Mouse (Mus musculus) left cerebral cortex, postnatal 25 days (tissue): Measurements from ENCODE around the gene Msl3. TPM values are rescaled to one million over a fixed set of nuclear protein-coding genes. Genes with fewer than 3 reads are reported as not detected.

Source experiments
- DNase-seq, 2 experiments: peaks; one replicate each; pipeline ENCODE4 v3.0.0; 2022; ENCODE audit warnings: low spot score in 2 of 2, mixed read lengths in 1 of 2
- intact Hi-C: fragments of 180-260 bp; cut with DNase I; formaldehyde crosslinking; loops from one replicate; pipeline ENCODE4 v1.15.1; 2025
- total RNA-seq, 2 experiments: library from RNA; stranded (reverse); gene quantifications; 2 replicates each; pipeline ENCODE4 v1.2.3; 2021

Msl3 gene
- total RNA-seq = 10 to 100 TPM; 22.9 to 25.7 TPM

DNA sequence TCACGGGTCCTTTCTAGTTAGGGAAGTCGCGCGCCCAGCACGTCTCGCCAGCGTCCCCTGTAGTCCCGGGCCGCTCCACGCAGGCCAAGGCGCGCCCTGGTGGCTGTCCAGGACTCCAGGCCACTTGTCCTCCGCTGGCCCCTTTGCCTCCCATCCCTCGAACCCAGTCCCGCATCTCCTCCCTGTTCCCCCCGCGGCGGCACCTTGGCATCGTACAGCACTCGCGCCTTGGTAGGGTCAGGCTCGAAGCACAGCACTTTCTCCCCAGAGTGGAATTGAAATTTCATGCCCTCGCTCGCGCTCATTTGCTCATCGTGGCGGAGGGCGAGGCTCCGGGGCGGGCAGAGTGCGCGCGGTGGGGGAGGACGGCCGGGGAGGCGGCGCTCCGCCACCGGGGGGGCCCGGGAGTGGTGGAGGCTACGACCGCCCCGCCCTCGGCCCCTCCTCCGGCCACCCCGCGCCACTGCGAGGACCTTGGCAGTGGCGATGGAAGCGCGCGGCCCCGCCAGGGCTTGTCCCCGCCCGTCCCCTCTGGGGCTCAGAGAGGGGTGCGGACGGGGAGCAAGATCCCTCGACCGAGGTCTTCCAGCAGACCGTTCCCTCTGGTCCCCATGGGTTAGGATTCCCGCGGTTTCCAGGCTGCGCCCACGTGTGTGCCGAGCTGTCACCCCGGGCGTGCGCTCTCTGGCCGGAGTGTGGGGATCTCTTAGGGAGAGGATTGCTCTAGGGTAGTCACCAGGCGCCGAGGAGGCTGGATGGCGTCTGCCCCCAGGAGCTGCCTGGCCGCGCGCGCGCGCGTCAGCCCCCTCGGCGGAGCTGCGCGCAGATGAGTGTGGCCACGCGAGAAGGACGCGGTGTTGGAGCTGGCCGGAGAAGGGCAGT is at the start of gene Msl3:
TSS of gene Msl3 (minus strand) at position 374 of the 882 bp plus-strand sequence.
- intact Hi-C loops = loop anchor here (2.0 to 5.0 kb wide), 2 partner anchors 264 to 645 kb away; no protein-coding TSS in a partner anchor
- peak; percentile 69 to 72 for DNase-seq

DNA sequence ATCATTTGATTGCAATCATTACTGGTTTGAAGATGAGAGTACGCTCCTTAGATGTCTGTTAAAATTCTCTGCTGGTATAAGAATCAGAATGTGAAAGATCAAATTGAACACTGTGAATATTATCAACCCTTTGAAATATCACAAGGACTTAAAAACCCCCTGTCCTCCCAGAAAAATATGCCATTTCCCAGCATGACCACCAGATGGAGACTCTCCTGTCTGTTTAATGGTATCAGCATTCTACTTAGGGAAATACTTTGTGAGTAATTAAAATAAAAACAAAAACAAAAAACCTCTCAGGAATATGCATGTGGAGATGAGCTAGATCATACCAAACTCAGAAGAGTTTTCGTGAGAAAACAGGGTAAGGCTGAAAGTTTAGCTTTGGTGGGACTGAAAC is 44.3 kb upstream of the Msl3 start:
- DNase-seq = peak; percentile 2 to 8
- intact Hi-C loops = loop anchor here (1.0 to 10.0 kb wide), 2 partner anchors 217 to 577 kb away; no protein-coding TSS in a partner anchor

DNA sequence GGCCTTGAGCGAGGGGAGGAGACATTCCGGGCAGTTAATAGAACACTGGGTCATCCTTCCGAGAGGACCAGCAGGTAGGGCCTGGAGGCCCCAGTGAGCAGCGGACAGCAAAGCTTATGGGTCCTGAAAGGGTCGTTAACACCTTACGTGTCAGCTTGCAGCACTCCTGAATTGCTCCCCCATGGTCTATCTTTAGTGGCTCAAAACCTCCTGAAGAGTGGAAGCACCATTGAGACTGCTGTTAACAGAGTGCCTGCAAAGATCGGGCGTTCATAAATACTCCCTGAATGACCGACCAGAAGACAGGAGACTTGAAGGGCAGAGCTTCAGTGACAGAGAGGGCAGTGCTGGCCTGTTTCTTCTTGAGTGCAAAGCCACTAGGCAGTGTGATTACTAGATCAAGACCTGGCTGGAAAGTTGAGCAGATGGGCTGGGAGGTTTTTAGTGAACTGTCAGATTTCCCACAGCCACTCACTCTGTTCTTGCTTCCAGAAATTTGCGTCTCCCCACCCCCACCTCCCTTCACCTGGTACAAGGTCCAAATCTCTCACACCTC is 787 bp upstream of the Msl3 start:
- DNase-seq = peak in 1 of 2 experiments; percentile 35
- intact Hi-C loops = loop anchor here (5.0 kb wide), 1 partner anchor 263 kb away; no protein-coding TSS in a partner anchor

DNA sequence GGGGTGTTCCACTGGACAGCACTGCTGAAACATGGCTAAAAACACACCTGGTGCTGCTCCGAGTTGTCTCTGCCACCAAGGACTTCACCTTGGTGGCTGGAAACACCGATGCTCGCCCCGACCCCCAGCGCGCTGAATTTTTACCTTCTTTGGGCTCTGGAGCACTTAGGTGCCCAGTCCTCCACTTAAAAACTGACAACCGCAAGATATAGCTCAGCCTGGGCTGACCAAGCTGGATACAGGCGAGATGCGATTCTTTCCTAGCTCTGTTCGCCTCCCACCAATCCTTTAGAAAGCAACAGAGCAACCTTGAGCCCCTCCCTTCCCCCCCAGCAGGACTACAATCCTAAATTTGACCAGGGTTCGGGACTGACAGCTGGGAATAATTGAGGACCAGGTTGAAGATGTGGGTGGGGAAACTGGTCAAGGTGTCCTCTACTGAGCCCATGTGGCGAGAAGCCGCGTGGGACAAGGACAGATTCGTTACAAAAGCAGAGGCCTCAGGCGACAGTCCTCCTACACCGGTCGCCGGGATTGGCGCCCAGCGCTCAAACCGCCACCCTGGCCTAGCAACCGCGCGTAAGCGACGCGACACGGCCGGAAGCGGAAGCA is 679 bp downstream of the Msl3 start:
- intact Hi-C loops = loop anchor here (2.0 to 5.0 kb wide), 2 partner anchors 264 to 646 kb away; no protein-coding TSS in a partner anchor
- DNase-seq = peak; percentile 78 to 87

DNA sequence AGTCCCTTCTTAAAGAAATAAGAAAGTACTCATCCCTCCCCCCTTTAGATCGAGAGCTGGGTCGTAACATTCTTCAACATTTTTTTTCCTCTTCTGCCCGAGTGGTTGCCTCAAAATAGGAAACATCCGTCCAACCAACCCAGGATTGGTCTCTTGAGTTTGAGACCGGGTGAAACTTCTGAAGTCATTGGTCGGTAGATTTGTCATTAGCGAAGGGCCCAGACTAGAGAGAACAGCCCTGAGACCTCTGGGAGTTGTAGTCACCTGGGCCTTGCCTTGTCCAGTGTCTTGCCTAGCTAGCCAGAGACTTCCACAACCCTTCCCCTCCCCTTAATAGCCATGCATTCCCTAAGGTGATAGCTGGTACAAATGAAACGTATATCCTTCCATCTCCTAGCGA is 1.3 kb downstream of the Msl3 start:
- DNase-seq = peak; percentile 58 to 83
- intact Hi-C loops = loop anchor here (2.0 to 5.0 kb wide), 2 partner anchors 265 to 646 kb away; no protein-coding TSS in a partner anchor

DNA sequence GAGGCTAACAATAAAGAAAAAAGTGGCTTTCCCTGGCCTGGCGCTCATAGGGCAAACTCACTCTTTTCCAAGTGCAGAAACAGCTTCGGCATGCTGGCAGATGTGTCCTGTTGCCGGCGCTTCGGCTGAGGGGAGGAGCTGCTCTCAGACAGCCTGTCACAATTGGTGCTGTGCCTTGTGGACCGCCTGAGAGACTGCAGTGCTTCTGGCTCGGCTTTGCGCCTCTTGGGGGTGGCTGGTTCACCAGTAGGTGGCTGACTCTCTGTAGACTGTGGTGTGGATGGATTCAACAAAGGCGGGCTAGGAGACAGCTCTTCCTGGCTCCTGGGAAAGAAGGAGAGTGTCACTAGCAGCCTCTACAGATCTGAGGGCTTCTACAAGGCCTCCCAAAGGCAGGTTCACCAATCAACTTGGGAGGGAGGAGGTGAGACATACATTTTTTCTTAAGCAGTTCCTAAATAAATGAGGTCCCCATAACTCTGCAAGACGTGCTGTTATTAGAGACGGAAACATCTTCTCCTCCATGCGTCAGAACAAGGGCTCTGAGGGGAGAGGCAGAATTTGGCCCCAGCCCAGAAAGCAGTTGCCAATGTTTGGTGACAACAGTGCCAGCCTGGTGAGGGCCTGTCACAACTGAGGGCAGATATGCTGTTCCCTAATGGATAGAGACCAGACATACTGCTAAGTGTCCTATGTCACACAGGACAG is 9.6 kb downstream of the Msl3 start:
- intact Hi-C loops = no loop called here
- DNase-seq = peak in 1 of 2 experiments; percentile 8

DNA sequence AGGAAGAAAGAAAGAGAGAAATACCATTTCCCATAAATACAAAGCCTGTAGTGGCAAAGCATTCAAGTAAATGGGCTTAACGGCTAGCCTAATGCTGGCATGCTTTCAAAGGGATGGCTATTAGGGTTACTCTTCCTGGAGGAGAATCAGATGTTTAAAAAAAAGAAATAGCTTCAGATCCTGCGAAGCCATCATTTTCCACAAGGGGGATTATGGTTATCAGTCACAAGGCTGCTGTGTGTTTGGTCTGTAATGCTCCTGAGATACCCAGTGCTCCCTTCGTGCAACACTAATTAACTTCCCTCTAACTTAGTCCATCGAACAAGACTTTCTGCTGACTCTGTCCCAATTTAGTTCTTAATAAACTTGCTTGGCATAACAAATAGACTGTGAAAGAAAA is 13.5 kb downstream of the Msl3 start:
- DNase-seq = no peak
- intact Hi-C loops = no loop called here

DNA sequence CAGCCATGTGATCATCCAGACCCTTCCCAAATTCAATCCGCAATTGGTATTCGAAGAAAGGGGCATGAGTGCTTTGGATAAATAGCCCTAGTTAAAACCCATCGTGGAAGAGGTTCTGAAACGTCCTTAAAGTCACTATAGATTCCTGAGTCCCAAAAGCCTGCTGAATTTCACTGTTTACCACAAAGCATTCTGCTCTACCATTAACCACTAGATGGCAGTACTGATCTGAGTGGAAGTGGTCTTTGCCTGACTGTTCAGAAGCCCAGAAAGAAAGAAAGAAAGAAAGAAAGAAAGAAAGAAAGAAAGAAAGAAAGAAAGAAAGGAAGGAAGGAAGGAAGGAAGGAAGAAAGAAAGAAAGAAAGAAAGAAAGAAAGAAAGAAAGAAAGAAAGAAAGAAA is 13.9 kb downstream of the Msl3 start:
- DNase-seq = peak; percentile 15 to 43
- intact Hi-C loops = loop anchor here (5.0 kb wide), 1 partner anchor 272 kb away; no protein-coding TSS in a partner anchor

DNA sequence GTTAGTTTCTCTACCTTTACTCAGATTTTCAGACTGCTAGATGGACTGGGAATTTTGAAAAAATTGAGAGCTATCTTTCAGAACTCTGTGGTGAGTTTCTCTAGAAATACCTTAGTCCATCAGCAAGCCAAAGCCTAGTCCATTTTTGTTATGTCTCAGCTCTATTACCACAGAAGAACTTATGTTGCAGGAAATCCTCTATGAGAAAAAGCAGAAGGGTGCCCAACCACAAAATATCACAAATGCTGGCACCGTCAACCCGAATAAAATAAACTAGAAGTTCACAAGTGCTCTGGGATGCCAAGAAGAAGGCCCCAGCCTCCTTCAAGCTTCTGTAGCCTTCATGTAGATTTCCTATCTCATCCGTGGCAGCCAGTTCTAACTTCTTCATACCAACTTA is 14.4 kb downstream of the Msl3 start:
- intact Hi-C loops = loop anchor here (5.0 kb wide), 1 partner anchor 273 kb away; no protein-coding TSS in a partner anchor

DNA sequence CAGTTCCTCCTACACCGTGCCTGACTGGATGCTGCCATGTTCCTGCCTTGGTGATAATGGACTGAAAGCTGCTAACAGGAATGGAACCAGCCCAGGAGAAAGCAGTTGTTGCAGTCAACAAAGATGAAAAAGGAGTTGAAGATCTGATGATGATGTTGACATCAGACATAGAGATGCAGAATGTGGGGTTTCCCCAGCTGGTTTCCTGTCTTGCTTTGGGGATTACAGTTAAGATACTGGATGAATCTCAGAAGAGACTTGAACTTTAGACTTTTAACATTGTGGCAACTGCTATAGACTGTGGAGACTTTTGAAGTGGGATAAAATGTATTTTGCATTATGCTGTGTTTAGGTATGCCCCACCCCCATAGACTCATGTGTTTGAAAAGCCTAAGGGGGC is 15.9 kb downstream of the Msl3 start:
- no peak for DNase-seq
- intact Hi-C loops = loop anchor here (5.0 kb wide), 1 partner anchor 275 kb away; no protein-coding TSS in a partner anchor

More for the DNA sequence above, 14.4 kb downstream of the Msl3 start:
- DNase-seq = no peak

DNA sequence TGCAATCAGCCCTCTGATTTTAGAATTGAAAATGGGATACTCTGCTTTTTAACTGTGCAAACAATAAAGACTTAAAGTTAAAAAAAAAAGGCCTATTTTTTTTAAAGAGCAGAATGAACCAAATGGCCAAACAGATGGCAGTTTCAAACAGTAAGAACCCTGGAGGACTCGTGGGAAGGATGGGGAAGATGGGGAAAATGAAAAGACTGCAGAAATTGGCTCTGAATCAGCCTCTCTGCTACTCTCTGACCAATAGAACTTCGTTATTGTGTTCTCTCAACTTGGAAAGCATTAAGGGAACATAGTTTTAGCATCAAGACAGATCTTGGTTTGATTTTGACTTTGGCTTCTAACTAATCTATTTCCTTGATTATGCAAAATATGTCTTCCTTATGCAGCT is 24.4 kb downstream of the Msl3 start:
- intact Hi-C loops = no loop called here

DNA sequence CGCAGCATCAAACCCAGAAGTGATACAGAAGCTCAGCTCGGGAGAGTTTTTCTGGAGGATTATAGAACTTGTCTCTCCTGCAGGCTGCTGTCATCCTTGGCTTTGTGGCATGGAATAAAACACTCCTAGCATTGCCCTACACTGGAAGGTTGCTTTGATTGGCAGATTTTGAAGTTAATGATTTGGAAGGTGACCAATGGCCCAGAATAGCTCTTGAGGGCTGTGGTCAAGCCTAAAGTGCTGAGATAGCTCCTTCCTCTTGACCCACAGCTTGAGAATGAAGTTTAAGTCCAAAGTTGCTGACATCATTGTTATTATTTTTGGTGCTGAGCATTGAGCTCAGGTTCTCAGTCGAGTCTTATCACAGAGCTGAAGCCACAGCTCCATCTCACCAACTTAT is 26.0 kb downstream of the Msl3 start:
- intact Hi-C loops = no loop called here
- no peak for DNase-seq

More for the DNA sequence above, 24.4 kb downstream of the Msl3 start:
- peak in 1 of 2 experiments; percentile 56 for DNase-seq

DNA sequence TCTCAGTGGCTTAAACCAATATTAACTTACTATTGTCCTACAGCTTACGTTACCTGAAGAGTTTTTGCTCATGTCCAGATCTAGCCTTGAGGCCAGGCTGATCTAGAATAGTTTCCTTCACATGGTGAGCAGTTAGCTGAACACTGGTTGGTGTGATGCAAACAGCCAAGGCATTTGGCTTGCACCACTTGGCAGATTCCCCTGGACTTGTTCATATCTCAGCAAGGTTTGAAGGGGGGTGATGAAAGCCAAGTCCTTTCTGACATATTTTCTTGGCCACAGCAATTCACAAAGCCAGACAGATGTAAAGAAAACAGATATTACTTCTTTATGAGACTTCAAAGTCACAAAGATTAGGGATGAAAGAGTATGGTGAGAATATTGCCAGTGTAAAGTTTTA is 30.2 kb downstream of the Msl3 start:
- intact Hi-C loops = no loop called here
- no peak for DNase-seq

DNA sequence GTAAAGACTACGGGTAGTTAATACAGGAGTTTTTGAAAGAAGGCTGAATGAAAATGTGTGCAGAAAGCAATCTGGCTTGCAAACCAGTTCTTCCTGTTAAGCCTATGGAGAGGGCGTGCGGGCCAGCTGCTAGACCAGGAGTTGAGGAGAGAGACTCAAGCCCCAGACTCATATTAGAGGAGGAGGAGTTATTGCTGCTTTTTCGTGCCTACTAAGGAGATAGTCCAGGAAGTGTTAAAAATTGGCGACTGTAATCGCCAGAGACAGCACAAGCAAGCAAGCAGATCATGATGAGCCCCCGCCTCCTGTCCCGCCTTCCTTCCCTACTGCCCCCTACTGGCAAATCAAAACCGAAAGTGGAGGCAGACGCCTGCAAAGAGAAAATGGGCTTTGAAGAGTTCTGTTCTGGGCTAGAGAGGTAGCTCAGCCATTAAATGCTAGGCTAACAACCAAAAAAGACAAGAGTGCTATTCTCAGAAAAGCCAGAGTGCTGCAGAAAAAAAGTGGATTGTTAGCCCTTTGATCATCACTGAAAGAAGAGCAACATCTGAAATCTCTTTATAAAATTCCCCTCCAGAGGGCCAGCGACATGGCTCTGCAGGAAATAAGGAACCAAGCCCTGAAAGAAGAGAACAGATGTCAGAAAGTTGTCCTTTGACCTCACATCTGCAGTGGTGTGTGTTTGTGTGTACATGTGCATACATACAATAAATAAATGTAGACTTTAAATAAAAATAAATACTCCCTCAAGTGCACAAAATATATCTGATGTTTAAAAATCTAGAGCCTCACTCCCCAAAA is 33.9 kb downstream of the Msl3 start:
- intact Hi-C loops = no loop called here
- DNase-seq = peak; percentile 40 to 67

Other genes with a start within 250 kb of the Msl3 start
- 10 to 100 TPM; 40.4 to 42.1 TPM for gene Frmpd4, start 96.7 kb downstream of the Msl3 start, total RNA-seq
- gene Arhgap6, start 121.2 kb upstream of the Msl3 start, total RNA-seq = 10 to 100 TPM in 1 of 2 experiments, 1 to 10 TPM in 1; 7.6 to 10.2 TPM